Mouse (Mus musculus) megakaryocyte, adult 5-6 weeks (primary cell): Measurements from ENCODE around the gene Tuba3a. TPM values are rescaled to one million over a fixed set of nuclear protein-coding genes. Genes with fewer than 3 reads are reported as not detected.
"Not testable (repeated sequence)": the region's sequence is repeated elsewhere in the genome, so short reads cannot be mapped to it uniquely, and the experiment has no call there.

Experiments used
- ATAC-seq: 2 replicates; pipeline ENCODE4 v1.8.0; 2016; ENCODE audit warnings: mild to moderate bottlenecking, inconsistent platforms; ENCODE audit not compliant: poor library complexity, severe bottlenecking
- total RNA-seq, 2 experiments: library from RNA; stranded (forward) in 1 of 2; stranded (reverse) in 1 of 2; fragments of 153-499, 151-499 nt in 1 of 2; fragments of 221-1000, 200-1000 nt in 1 of 2; gene quantifications; 2 replicates each; pipeline versions ENCODE4 v1.2.3 to v1.2.4; 2015 to 2017

Tuba3a gene
- total RNA-seq, 2 experiments from 2014 or later, result not detected

GRCm38 (mm10) chr6:125267469-125267868 is 18.4 kb downstream of the Tuba3a start:
- ATAC-seq, result no peak

- ATAC-seq, result not testable (repeated sequence)
Measured at GRCm38 (mm10) chr6:125266600-125266999, 19.2 kb downstream of the Tuba3a start.

- no peak for ATAC-seq
Measured at GRCm38 (mm10) chr6:125266091-125266490, 19.8 kb downstream of the Tuba3a start.

GRCm38 (mm10) chr6:125265239-125265638 is 20.6 kb downstream of the Tuba3a start:
- ATAC-seq, result peak; percentile 77

- ATAC-seq, result no peak
Measured at GRCm38 (mm10) chr6:125264219-125264618, 21.6 kb downstream of the Tuba3a start.

- ATAC-seq, result no peak
Measured at GRCm38 (mm10) chr6:125260006-125260555, 25.8 kb downstream of the Tuba3a start.

GRCm38 (mm10) chr6:125256222-125256966 is 29.4 kb downstream of the Tuba3a start:
- ATAC-seq, result peak; percentile 62

- no peak for ATAC-seq
Measured at GRCm38 (mm10) chr6:125255516-125256044, 30.3 kb downstream of the Tuba3a start.

- peak; percentile 62 for ATAC-seq
Measured at GRCm38 (mm10) chr6:125253863-125254715, 31.8 kb downstream of the Tuba3a start.

- no peak for ATAC-seq
Measured at GRCm38 (mm10) chr6:125252711-125253110, 33.1 kb downstream of the Tuba3a start.

GRCm38 (mm10) chr6:125252285-125252684 is 33.6 kb downstream of the Tuba3a start:
- peak; percentile 79 for ATAC-seq

GRCm38 (mm10) chr6:125244551-125244950 is 41.3 kb downstream of the Tuba3a start:
- no peak for ATAC-seq

- ATAC-seq, result peak; percentile 63
Measured at GRCm38 (mm10) chr6:125241566-125241965, 44.3 kb downstream of the Tuba3a start.

GRCm38 (mm10) chr6:125240617-125241016 is 45.2 kb downstream of the Tuba3a start:
- no peak for ATAC-seq

GRCm38 (mm10) chr6:125239547-125239946 is 46.3 kb downstream of the Tuba3a start:
- ATAC-seq, result no peak

GRCm38 (mm10) chr6:125238396-125238795 is 47.4 kb downstream of the Tuba3a start:
- no peak for ATAC-seq

GRCm38 (mm10) chr6:125237421-125237820 is 48.4 kb downstream of the Tuba3a start:
- ATAC-seq, result no peak

- peak; percentile 25; the same call in 1 of the 2 replicates for ATAC-seq
Measured at GRCm38 (mm10) chr6:125236782-125237181, 49.1 kb downstream of the Tuba3a start, which contains the start of gene Cd27. Gene Cd27 (minus strand): TSS chr6:125237010.

- ATAC-seq, result no peak
Measured at GRCm38 (mm10) chr6:125236341-125236740, 49.5 kb downstream of the Tuba3a start.

GRCm38 (mm10) chr6:125234520-125234828 is 51.4 kb downstream of the Tuba3a start:
- ATAC-seq, result no peak

GRCm38 (mm10) chr6:125233816-125234519 is 51.9 kb downstream of the Tuba3a start:
- ATAC-seq, result no peak
